Mouse (Mus musculus) ES-Bruce4 (cell line): ENCODE results near the gene Stx5a.

ENCODE experiments used
- CTCF ChIP-seq: IDR thresholded peaks from one replicate; pipeline ENCODE4 v1.8.1; 2011; ENCODE audit warnings: low read depth, low read length
- EP300 ChIP-seq: IDR thresholded peaks from 2 replicates; pipeline ENCODE4 v1.6.1; 2011; ENCODE audit warnings: low read depth, low read length; ENCODE audit not compliant: insufficient read depth

DNA sequence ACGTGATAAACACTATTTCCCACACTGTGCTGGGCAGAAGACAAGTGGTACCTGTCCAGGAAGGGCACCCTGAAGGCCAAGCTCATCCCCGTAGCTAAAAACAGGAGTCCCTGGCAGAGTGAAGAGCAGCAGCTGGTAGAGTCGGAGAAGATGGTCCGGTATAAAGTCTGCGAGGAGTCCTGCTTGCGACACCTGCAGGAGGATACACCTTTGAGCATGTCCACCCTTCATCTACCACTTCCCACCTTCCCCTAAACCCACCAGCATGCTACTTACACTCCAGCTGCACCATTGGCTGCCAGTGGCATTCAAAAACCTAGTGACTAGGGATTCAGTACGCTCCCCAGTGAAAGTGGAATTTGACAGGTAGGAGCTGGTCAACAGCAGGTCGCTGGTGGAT, 32.3 kb upstream of the Stx5a start:
- no peak for TF ChIP-seq EP300
- no peak for TF ChIP-seq CTCF
